33 mouse cellular contexts compared by ENCODE assay signal in the genomic region with DNA sequence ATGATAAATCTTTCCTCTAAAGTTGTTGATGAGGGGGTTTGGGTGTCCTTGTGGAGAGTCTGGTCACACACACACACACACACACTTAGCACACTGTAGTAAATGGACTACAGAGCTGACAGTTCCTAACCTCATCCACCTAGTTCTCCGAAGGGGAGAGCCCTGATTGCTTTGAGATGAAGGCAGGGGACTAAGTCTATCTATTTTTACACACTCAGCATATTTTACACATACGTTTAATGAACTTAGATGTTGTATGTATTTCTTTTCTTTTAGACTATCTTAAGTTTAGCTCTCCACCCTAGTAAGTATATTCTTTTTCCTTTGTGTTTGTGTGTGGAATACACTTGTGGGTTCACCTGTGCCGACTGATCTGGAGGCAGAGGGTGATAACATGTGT. TPM values are rescaled to one million over a fixed set of nuclear protein-coding genes. Genes with fewer than 3 reads are reported as not detected.
"Had no signal": no experiment of that assay in that cellular context is flagged by ENCODE, and none has a peak within 500 bp of the region (broad histone marks: within the 10 kb centered on the region; RNA-seq: fewer than 3 reads in every experiment).

No protein-coding gene starts in this region.

- H3K4me2 ChIP-seq: limb, embryonic 12.5 days; limb, embryonic 13.5 days; limb, embryonic 15.5 days; liver, embryonic 11.5 days; liver, embryonic 12.5 days; liver, embryonic 13.5 days; liver, embryonic 15.5 days; lung, embryonic 14.5 days; lung, embryonic 15.5 days; midbrain, embryonic 11.5 days; midbrain, embryonic 12.5 days; midbrain, embryonic 13.5 days; midbrain, embryonic 15.5 days; neural tube, embryonic 12.5 days had no signal

- H3K4me3 ChIP-seq: limb, embryonic 10.5 days; limb, embryonic 12.5 days; limb, embryonic 13.5 days; limb, embryonic 15.5 days; liver, embryonic 12.5 days; liver, embryonic 13.5 days; liver, embryonic 15.5 days; lung, embryonic 15.5 days; megakaryocyte, embryonic 14.5 days; midbrain, embryonic 10.5 days; midbrain, embryonic 12.5 days; midbrain, embryonic 13.5 days; midbrain, embryonic 15.5 days; myocyte; neural tube, embryonic 12.5 days had no signal

- DNase-seq: left cerebral cortex, postnatal 4 days; liver; liver, embryonic 13.5 days; liver, postnatal 0 days; lung, adult 18-20 months; lung, adult 2 months; lung, embryonic 14.5 days; lung, postnatal 10 days; lung, postnatal 14 days; lung, postnatal 36 days; lung, postnatal 4 days; midbrain, embryonic 14.5 days had no signal

- ATAC-seq: liver, embryonic 12.5 days; liver, postnatal 0 days; lung, postnatal 0 days; midbrain, embryonic 13.5 days; midbrain, embryonic 15.5 days; midbrain, embryonic 16.5 days had no signal

- H3K27me3 ChIP-seq: limb, embryonic 12.5 days; limb, embryonic 13.5 days; limb, embryonic 15.5 days; liver, embryonic 13.5 days; liver, embryonic 15.5 days; lung, embryonic 15.5 days; midbrain, embryonic 12.5 days; midbrain, embryonic 13.5 days; midbrain, embryonic 15.5 days; neural tube, embryonic 12.5 days had no signal

- H3K27ac ChIP-seq: limb, embryonic 10.5 days; limb, embryonic 12.5 days; limb, embryonic 13.5 days; limb, embryonic 15.5 days; liver, embryonic 12.5 days; liver, embryonic 13.5 days; liver, embryonic 14.5 days; liver, embryonic 15.5 days; lung, embryonic 15.5 days; macrophage; midbrain, embryonic 10.5 days; midbrain, embryonic 12.5 days; midbrain, embryonic 13.5 days; midbrain, embryonic 15.5 days; neural tube, embryonic 12.5 days had no signal

- H3K9me3 ChIP-seq: limb, embryonic 10.5 days; limb, embryonic 12.5 days; limb, embryonic 13.5 days; limb, embryonic 15.5 days; liver, embryonic 12.5 days; liver, embryonic 13.5 days; liver, embryonic 15.5 days; lung, embryonic 15.5 days; midbrain, embryonic 10.5 days; midbrain, embryonic 12.5 days; midbrain, embryonic 13.5 days; midbrain, embryonic 15.5 days; neural tube, embryonic 12.5 days had no signal

- H3K9ac ChIP-seq: limb, embryonic 12.5 days; limb, embryonic 13.5 days; limb, embryonic 15.5 days; liver, embryonic 12.5 days; liver, embryonic 13.5 days; liver, embryonic 14.5 days; liver, embryonic 15.5 days; liver, postnatal 0 days; lung, embryonic 14.5 days; lung, embryonic 15.5 days; midbrain, embryonic 12.5 days; midbrain, embryonic 13.5 days; midbrain, embryonic 15.5 days; neural tube, embryonic 12.5 days had no signal

- H3K36me3 ChIP-seq: limb, embryonic 10.5 days; limb, embryonic 12.5 days; limb, embryonic 13.5 days; limb, embryonic 15.5 days; liver, embryonic 12.5 days; liver, embryonic 13.5 days; liver, embryonic 15.5 days; lung, embryonic 15.5 days; midbrain, embryonic 10.5 days; midbrain, embryonic 12.5 days; midbrain, embryonic 13.5 days; midbrain, embryonic 15.5 days; neural tube, embryonic 12.5 days had no signal

RNA-seq across cellular contexts. Expression of gene Csf1, which starts 34.6 kb away (rescaled TPM):
- total RNA-seq: megakaryocyte-erythroid progenitor cell, adult 5-6 weeks had no signal
